Mouse (Mus musculus) embryonic facial prominence, embryonic 12.5 days (tissue): Measurements from ENCODE around the gene Syt17. TPM values are rescaled to one million over a fixed set of nuclear protein-coding genes. Genes with fewer than 3 reads are reported as not detected.

Source experiments
- ATAC-seq: fragments of 200-750 bp; cut with Nextera tagmentation; 2 replicates; pipeline ENCODE4 v1.8.0; 2017; ENCODE audit not compliant: insufficient number of reproducible peaks, insufficient read depth, low FRiP score, low TSS enrichment
- H3K27ac ChIP-seq: fragments of 300-500 bp; sonication (generic); 2 replicates; pipeline ENCODE4 v1.5.1; 2016; ENCODE audit warnings: mild to moderate bottlenecking
- H3K27me3 ChIP-seq: fragments of 300-500 bp; sonication (generic); 2 replicates; pipeline ENCODE4 v1.6.1; 2016; ENCODE audit warnings: mild to moderate bottlenecking, moderate library complexity
- H3K36me3 ChIP-seq: fragments of 300-500 bp; sonication (generic); 2 replicates; pipeline ENCODE4 v1.6.1; 2016; ENCODE audit warnings: mild to moderate bottlenecking
- H3K4me1 ChIP-seq: fragments of 300-500 bp; sonication (generic); 2 replicates; pipeline ENCODE4 v1.6.1; 2016
- H3K4me2 ChIP-seq: fragments of 300-500 bp; sonication (generic); replicated peaks from 2 replicates; pipeline ENCODE4 v1.6.1; 2016; ENCODE audit warnings: mild to moderate bottlenecking, moderate library complexity
- H3K4me3 ChIP-seq: fragments of 300-500 bp; sonication (generic); 2 replicates; pipeline ENCODE4 v1.5.1; 2016; ENCODE audit warnings: mild to moderate bottlenecking
- H3K9ac ChIP-seq: fragments of 300-500 bp; sonication (generic); 2 replicates; pipeline ENCODE4 v1.6.1; 2016; ENCODE audit warnings: mild to moderate bottlenecking, moderate library complexity
- H3K9me3 ChIP-seq: fragments of 300-500 bp; sonication (generic); 2 replicates; pipeline ENCODE4 v1.6.1; 2016; ENCODE audit warnings: mild to moderate bottlenecking, moderate library complexity
- WGBS: fragments of 180-500 bp; shearing (Covaris S2); methylation state at CpG from one replicate; pipeline ENCODE4 v1.1.7; 2016; 5-methylcytosine and 5-hydroxymethylcytosine counted together
- polyA plus RNA-seq: library from polyadenylated mRNA; unstranded; fragments of >200 nt; fragmentation: Nextera tagmentation; extraction: Ambion mirVana; gene quantifications from 2 replicates; pipeline ENCODE4 v1.2.1, GENCODE M21; 2016

Syt17 gene
- polyA plus RNA-seq, 1 experiment from 2014 or later, result 2.5 TPM

DNA sequence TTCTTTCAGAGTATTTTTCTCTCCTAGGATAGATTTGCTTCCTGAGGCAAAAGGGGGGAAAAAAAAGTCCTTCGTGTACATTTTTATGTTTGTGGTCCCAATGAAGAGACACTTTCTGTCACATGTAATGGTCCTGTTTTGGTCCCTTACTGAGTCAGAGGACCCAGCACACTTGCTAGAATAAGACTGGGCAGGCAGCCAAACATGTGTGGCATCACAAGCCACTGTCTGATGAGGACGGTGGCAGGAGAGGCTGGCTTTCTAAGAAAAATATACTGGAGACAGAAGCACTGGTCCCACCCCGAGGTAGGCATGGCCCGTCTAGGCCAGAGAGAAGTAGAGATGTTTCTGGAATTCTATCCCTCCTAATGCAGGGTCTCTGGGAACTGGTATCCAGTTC is 5.7 kb upstream of the Syt17 start:
- H3K4me3 ChIP-seq, result no peak overlapping the region
- H3K9me3 ChIP-seq, result no peaks in the 10 kb centered on the region
- 64% methylated on average over 4 of the region's 4 CpGs for WGBS
- 0 out of 2 replicates have a peak, but pooled peaks cover 7% of the 10 kb centered on the region for H3K27me3 ChIP-seq
- H3K36me3 ChIP-seq, result no peaks in the 10 kb centered on the region
- no peak for ATAC-seq
- H3K4me1 ChIP-seq, result 0 out of 2 replicates have a peak, but pooled peaks cover 4% of the 10 kb centered on the region
- no peak overlapping the region for H3K27ac ChIP-seq
- H3K9ac ChIP-seq, result no peak overlapping the region
- H3K4me2 ChIP-seq, result no peak overlapping the region

DNA sequence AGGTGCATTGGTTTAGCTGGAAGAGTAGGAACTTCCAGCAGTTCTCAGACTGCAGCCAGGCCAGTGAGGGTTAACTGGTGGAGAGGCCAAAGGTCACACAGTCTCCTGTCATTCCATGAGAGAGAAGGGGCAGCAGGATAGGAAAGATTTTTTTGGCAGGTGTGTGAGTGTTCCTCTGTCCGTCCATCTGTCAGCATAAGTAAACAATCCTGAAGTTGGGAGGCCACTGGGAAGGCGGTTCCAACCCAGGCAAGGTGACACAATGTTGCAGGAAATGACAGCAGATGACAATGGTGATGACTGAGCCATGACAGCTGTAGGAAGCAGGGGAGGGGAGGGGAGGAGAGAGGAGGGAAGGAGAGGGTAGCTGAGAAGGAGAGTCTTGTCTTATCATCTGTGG is 4.9 kb upstream of the Syt17 start:
- Histone ChIP-seq H3K4me1 (peaks cover 9% of the 10 kb centered on the region; the same call in 1 of the 2 replicates), H3K27me3 (peaks cover 12% of the 10 kb centered on the region), H3K4me2 (no peak overlapping the region), H3K9me3 (no peaks in the 10 kb centered on the region), H3K9ac (no peak overlapping the region), H3K27ac (no peak overlapping the region), H3K4me3 (no peak overlapping the region), H3K36me3 (no peaks in the 10 kb centered on the region)
- WGBS, result 27% methylated on average over 2 of the region's 2 CpGs
- no peak for ATAC-seq

DNA sequence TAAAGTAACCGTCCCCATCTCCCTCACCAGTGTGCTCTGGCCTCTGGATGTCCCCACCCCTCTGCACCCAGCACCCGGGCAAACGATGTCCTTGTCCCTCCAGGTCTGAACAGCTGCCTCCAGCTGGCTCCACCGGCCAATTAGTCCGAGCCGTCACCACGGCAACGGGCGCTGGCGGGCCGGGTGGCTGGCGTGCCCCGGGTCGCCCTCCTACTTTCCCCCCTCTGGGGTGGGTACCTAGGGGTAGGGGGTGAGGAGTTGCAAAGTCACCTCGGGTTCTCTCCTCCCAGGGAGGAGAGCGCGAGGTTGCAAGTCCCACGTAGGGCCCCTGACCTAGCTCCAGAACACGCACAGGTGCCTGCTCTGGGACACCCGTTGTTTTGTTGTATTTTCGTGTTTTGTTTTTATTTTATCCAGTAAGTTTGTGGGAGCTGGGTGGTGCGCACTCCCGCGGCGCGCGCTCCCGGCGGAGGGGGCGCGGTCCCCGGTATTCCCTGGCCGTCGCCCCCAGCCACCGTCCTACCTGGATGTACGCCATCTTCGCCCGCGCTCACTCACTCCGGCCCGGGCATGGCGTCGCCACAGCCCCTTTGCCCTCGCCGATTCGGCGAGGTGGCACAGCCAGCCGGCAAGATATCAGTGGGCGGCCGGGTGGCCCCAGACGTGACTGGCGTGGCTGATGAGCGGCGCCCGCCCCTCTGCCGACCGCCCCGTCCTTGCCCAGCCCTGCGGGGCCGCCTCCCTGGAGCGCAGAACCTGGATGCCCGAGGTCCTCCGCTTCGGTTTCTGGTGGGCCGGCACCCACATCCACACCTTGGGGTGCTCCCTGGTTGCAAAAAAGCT is 510 bp downstream of the Syt17 start:
- H3K27ac ChIP-seq, result no peak overlapping the region
- peak overlapping the region; percentile 59 for H3K9ac ChIP-seq
- H3K4me1 ChIP-seq, result peaks cover 21% of the 10 kb centered on the region; the same call in 1 of the 2 replicates
- no peaks in the 10 kb centered on the region for H3K36me3 ChIP-seq
- H3K9me3 ChIP-seq, result no peaks in the 10 kb centered on the region
- ATAC-seq, result no peak
- WGBS, result under 1% methylated on average over 61 of the region's 65 CpGs
- peak overlapping the region; percentile 95 for H3K4me2 ChIP-seq
- peak overlapping the region; percentile 61 for H3K4me3 ChIP-seq
- peaks cover 40% of the 10 kb centered on the region for H3K27me3 ChIP-seq

DNA sequence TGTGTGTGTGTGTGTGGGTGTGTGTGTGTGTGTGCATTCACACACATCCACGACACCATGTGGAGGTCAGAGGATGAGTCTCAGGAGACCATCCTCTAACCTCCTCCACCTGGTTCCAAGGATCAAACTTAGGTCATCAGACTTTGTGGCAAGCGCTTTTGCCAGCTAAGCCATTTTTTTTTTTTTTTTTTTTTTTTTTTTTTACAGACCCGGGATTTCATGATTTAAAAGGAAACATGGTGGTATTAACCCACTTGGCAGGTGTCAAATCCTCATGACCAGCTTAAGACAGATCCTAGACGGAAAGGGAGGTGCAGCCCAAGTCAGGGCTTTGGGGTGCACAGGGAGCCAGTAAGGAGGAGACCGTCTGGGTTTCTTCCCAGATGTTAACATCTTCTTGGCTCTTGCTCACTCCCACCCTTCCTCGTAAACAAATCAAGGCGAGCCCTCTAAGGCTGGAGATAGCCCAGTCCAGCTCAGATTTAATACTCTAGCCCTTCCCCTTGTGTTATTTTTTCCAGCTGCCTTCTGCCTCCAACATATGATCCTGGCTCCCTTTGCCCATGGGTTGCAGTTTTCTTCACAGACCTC is 4.0 kb downstream of the Syt17 start:
- peaks cover 17% of the 10 kb centered on the region; the same call in 1 of the 2 replicates for H3K4me1 ChIP-seq

DNA sequence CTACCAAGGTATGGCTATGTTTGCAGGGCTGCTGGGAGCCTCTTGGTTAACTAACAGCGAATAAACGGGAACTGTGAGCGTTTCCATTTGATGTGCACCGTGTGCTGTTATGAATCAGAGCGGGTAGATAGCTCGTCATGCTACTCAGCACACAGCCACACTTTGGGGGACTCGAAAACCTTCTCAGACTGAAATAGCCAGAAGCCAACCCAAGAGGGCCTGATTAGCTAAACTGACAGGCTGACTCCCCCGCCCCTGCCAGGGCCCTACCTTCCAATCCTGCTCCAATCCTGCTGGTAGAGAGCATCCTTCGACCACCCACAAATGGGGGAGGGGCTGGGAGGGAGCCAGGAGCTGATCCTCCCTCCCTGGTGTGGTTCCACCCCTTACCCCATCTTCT is 4.7 kb downstream of the Syt17 start:
- no peak overlapping the region for H3K27ac ChIP-seq
- no peak for ATAC-seq
- H3K4me3 ChIP-seq, result no peak overlapping the region
- 0% methylated on average over 9 of the region's 9 CpGs for WGBS
- H3K9me3 ChIP-seq, result no peaks in the 10 kb centered on the region
- H3K36me3 ChIP-seq, result no peaks in the 10 kb centered on the region
- peaks cover 34% of the 10 kb centered on the region for H3K27me3 ChIP-seq
- H3K4me2 ChIP-seq, result peak overlapping the region; percentile 31
- peak overlapping the region; percentile 27; the same call in 1 of the 2 replicates for H3K9ac ChIP-seq
- H3K4me1 ChIP-seq, result peaks cover 13% of the 10 kb centered on the region; the same call in 1 of the 2 replicates

More for the DNA sequence above, 4.0 kb downstream of the Syt17 start:
- no peak overlapping the region for H3K4me3 ChIP-seq
- H3K4me2 ChIP-seq, result no peak overlapping the region; the same call in 1 of the 2 replicates
- H3K9me3 ChIP-seq, result no peaks in the 10 kb centered on the region
- H3K9ac ChIP-seq, result no peak overlapping the region
- peaks cover 36% of the 10 kb centered on the region for H3K27me3 ChIP-seq
- no peak overlapping the region for H3K27ac ChIP-seq
- H3K36me3 ChIP-seq, result no peaks in the 10 kb centered on the region
- 39% methylated on average over 7 of the region's 7 CpGs for WGBS
- no peak for ATAC-seq

DNA sequence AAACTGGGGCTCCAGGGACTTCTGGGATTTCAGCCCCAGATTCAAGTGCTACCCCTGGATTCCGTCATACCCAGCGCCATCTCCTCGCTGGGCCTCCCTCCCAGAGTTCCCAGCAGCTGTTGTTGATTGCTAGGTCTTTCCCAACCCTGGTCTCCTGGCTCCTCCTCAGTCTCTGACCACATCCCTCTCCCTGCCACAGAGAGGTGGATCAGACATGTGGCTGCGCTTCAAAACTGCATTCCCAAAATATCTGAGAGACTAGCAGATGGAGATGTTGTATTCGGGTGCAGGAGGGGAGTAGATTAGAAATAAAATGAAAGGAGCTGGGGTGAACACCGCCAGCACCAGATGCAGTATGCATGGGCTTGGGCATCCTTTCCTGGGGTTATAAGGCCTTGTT is 6.5 kb downstream of the Syt17 start:
- peaks cover 8% of the 10 kb centered on the region; the same call in 1 of the 2 replicates for H3K4me1 ChIP-seq
- ATAC-seq, result no peak
- H3K27me3 ChIP-seq, result peaks cover 15% of the 10 kb centered on the region
- H3K4me3 ChIP-seq, result no peak overlapping the region
- no peak overlapping the region for H3K9ac ChIP-seq
- no peak overlapping the region for H3K4me2 ChIP-seq
- H3K36me3 ChIP-seq, result no peaks in the 10 kb centered on the region
- no peaks in the 10 kb centered on the region for H3K9me3 ChIP-seq
- H3K27ac ChIP-seq, result no peak overlapping the region
- WGBS, result 65% methylated on average over 6 of the region's 6 CpGs

DNA sequence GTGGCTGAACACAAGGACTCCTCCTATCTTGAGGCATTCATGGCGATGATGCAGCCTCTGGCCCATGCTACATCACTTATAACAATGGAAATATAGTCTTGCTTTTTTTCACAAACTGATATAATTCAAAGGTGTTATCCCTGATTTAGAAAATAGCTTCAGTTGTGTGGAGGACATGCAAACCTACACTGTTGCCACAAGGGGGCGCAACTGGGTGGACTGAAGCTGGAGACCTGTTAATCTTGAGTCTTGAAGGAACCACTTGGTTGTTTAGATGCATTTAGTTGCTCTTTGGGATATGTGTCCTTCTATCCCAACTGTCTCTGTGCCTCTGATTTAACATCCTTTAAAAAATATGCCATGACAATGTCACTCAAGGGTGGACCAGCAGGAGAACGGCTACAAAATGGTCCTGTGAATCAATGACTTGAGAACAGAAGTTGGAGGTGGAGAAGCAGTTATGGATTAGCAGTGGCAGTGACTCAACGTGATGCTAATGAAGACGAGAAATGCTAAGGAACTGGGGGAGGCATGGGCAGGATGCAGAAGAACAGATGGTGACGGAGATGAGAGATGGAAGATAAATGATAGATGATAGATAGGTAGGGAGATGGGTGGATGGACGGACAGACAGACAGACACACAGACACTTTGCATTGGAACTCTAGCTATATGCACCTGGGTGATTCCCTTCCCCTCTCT is 10.8 kb downstream of the Syt17 start:
- Histone ChIP-seq H3K4me1 (no peaks in the 10 kb centered on the region), H3K9ac (no peak overlapping the region), H3K4me3 (no peak overlapping the region), H3K27ac (no peak overlapping the region), H3K4me2 (no peak overlapping the region), H3K36me3 (no peaks in the 10 kb centered on the region), H3K9me3 (no peaks in the 10 kb centered on the region), H3K27me3 (no peaks in the 10 kb centered on the region)
- 57% methylated on average over 7 of the region's 7 CpGs for WGBS
- no peak for ATAC-seq

DNA sequence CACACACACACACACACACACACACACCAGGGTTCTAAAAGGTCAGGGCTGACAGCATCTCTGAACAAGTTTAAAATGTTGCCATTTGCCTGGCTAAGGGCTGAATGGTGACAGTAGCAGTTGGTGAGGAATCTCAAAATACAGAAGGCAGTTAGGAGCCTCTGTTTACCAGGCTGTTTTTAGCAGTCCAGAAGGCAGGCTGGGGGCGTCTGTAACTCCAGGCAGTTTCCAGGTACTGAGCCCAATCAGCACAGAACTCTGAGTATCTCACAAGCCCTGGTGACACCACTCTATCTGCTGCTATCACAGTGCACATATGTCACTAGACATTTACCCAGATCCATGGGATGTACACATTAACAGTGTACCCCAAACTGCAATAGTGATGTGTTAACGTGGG is 19.1 kb downstream of the Syt17 start:
- no peak overlapping the region for H3K4me2 ChIP-seq
- no peak overlapping the region for H3K4me3 ChIP-seq
- no peak for ATAC-seq
- no peaks in the 10 kb centered on the region for H3K27me3 ChIP-seq
- no peak overlapping the region for H3K9ac ChIP-seq
- 83% methylated on average over 2 of the region's 2 CpGs for WGBS
- no peaks in the 10 kb centered on the region for H3K4me1 ChIP-seq
- no peak overlapping the region for H3K27ac ChIP-seq
- no peaks in the 10 kb centered on the region for H3K9me3 ChIP-seq
- no peaks in the 10 kb centered on the region for H3K36me3 ChIP-seq

DNA sequence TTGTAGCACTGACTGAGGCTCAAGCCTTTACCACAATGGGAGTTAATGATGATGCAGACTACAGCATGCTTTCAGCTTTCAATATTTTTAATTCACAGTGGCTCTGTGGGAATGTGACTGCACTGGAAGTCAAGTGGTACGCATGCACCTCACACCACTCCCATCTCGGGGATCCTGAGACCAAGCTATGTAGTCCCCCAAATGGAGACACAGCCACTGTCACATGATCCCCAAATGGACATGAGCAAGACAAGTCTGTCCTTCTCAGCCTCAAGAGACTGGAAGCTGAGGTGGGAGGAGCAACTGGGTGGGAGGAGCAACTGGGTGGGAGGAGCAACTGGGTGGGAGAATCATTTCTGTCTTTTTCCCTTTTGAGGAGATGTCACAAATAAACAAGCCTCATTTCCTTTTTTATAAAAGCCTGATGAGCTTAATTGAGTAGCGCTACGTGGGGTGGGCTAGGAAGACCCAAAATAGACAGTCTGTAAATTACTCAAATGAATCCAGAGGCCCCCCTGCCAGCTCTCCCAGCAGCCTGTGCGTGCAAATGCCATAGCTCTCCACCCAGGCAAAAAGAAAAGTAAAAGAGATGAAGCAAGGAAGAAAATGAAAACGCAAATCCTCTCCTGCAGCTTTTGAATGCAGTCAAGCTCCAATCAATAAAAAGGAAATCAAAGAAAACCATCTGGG is 28.4 kb downstream of the Syt17 start:
- 57% methylated on average over 6 of the region's 6 CpGs for whole genome bisulfite sequencing
- no peaks in the 10 kb centered on the region for H3K4me1 ChIP-seq
- H3K27me3 ChIP-seq, result no peaks in the 10 kb centered on the region
- H3K4me3 ChIP-seq, result no peak overlapping the region
- no peaks in the 10 kb centered on the region for H3K9me3 ChIP-seq
- H3K4me2 ChIP-seq, result no peak overlapping the region
- ATAC-seq, result no peak
- H3K9ac ChIP-seq, result no peak overlapping the region
- H3K36me3 ChIP-seq, result no peaks in the 10 kb centered on the region
- H3K27ac ChIP-seq, result no peak overlapping the region

DNA sequence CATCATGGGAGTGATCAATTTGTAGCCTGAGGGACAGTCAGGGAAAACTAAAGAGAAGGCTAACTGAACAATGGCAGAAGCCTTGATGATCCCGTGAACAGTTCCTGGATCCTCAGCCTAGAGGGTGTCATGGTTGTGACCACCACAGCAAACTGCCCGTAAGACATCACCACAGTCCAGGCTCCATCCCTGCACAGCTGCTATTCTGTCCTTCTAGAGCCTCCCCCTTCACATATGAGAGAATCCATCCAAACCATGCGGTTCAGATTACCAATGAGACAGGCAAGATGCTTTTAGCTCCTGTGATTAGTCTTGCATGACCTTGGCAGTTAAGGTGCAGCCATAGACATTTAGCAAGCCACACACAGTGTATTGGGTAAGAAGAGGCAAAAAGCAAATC is 33.8 kb downstream of the Syt17 start:
- Histone ChIP-seq H3K36me3 (no peaks in the 10 kb centered on the region), H3K9me3 (no peaks in the 10 kb centered on the region), H3K27me3 (no peaks in the 10 kb centered on the region), H3K27ac (no peak overlapping the region), H3K4me2 (no peak overlapping the region), H3K4me1 (0 out of 2 replicates have a peak, but pooled peaks cover 3% of the 10 kb centered on the region), H3K4me3 (no peak overlapping the region), H3K9ac (no peak overlapping the region)
- no peak for ATAC-seq
- WGBS, result 76% methylated on average over 3 of the region's 3 CpGs

DNA sequence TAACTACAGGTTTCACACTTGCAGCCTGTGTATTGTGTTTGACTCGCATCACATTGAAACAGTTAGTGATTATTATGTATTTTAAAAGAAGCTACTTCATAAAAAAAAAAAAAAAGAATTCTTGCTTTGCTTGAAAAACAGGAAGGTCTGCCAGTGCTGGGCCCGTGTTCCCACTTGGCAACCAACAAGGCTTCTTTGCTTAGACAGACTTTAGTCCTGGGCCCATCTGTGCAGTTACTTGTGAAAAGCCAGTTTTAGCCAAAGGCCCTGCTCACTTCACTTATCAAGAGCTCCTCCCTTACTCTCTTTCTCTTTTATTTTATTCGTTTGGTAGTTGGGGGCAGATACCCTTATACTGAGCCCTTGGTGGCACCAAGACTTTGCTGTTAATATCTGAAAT is 36.1 kb downstream of the Syt17 start:
- Histone ChIP-seq H3K9me3 (no peaks in the 10 kb centered on the region), H3K36me3 (no peaks in the 10 kb centered on the region), H3K4me3 (no peak overlapping the region), H3K4me1 (0 out of 2 replicates have a peak, but pooled peaks cover 3% of the 10 kb centered on the region), H3K27ac (no peak overlapping the region), H3K9ac (no peak overlapping the region), H3K4me2 (no peak overlapping the region), H3K27me3 (no peaks in the 10 kb centered on the region)
- WGBS, result 78% methylated on average over 3 of the region's 3 CpGs
- no peak for ATAC-seq
